Mouse (Mus musculus) G1E (cell line): ENCODE data around the gene Tmem119.
"Not testable (repeated sequence)": the region's sequence is repeated elsewhere in the genome, so short reads cannot be mapped to it uniquely, and the experiment has no call there.

Source experiments
- CTCF ChIP-seq: IDR thresholded peaks from 2 replicates; pipeline ENCODE4 v1.5.1; 2012; ENCODE audit warnings: low read depth, low read length, inconsistent platforms, mixed read lengths
- GATA1 ChIP-seq: IDR thresholded peaks from 2 replicates; pipeline ENCODE4 v1.6.1; 2012; ENCODE audit warnings: borderline replicate concordance, low read length, inconsistent platforms, mixed read lengths
- TAL1 ChIP-seq: conservative IDR thresholded peaks from 2 replicates; pipeline ENCODE4 v1.6.1; 2012; ENCODE audit warnings: low read depth, low read length, inconsistent platforms, mixed read lengths

GRCm38 (mm10) chr5:113811824-113812420, 11.6 kb upstream of the Tmem119 start:
- TF ChIP-seq CTCF, TAL1, GATA1: not testable (repeated sequence)
